Comparison of ENCODE assay signal across 27 mouse cellular contexts in genomic region chr5:148428846-148429245, GRCm38 (mm10). TPM values are rescaled to one million over a fixed set of nuclear protein-coding genes. Genes with fewer than 3 reads are reported as not detected.
DNase-seq lines count a peak whose midpoint lies in the region; ATAC-seq and TF ChIP-seq lines count a peak whose summit lies in the region.
"Had no signal": no experiment of that assay in that cellular context is flagged by ENCODE, and none has a peak within 500 bp of the region (broad histone marks: within the 10 kb centered on the region; RNA-seq: fewer than 3 reads in every experiment).

No protein-coding gene starts in this region.

- H3K9me3 ChIP-seq in midbrain, embryonic 16.5 days (replicated peaks; ENCODE audit: control insufficient read depth, low read length, poor library complexity, severe bottlenecking): no peaks in the 10 kb centered on the region; the same call in 1 of the 2 replicates
- H3K9me3 ChIP-seq: embryonic facial prominence, embryonic 12.5 days; forebrain, embryonic 13.5 days; hindbrain, embryonic 13.5 days; intestine, embryonic 15.5 days; limb, embryonic 10.5 days; liver, embryonic 15.5 days; lung, embryonic 15.5 days; midbrain, embryonic 10.5 days; stomach, embryonic 15.5 days had no signal

- peak; percentile 39 to 52 for DNase-seq in B cell, adult 2 months
- DNase-seq in CD4-positive, CD25-positive, alpha-beta regulatory T cell, adult 2 months (ENCODE audit: low read depth, low spot score): peak; percentile 32
- peak; percentile 28 for DNase-seq in naive thymus-derived CD4-positive, alpha-beta T cell, adult 2 months (ENCODE audit: low read depth)
- DNase-seq in cerebellum, adult 2 months: no peak
- DNase-seq in urinary bladder, postnatal 36 days (ENCODE audit: low spot score in 2 of 2): no peak
- DNase-seq: adrenal gland, postnatal 36 days; cerebellum, adult 11-12 months; cerebellum, postnatal 14 days; gastrocnemius, adult 2 months; heart, postnatal 14 days; kidney, postnatal 25 days; liver; lung, postnatal 4 days; right cerebral cortex, postnatal 25 days had no signal

- H3K9ac ChIP-seq in midbrain, embryonic 16.5 days (ENCODE audit: low read depth, low read length): no peak overlapping the region
- H3K9ac ChIP-seq: embryonic facial prominence, embryonic 12.5 days; forebrain, embryonic 13.5 days; heart, embryonic 13.5 days; hindbrain, embryonic 13.5 days; intestine, embryonic 15.5 days; liver, embryonic 15.5 days; lung, embryonic 15.5 days; stomach, embryonic 15.5 days had no signal

- H3K27ac ChIP-seq in cerebellum, adult 2 months (ENCODE audit: insufficient read depth, low read length): no peak overlapping the region
- H3K27ac ChIP-seq in midbrain, embryonic 16.5 days (ENCODE audit: low read length): no peak overlapping the region
- H3K27ac ChIP-seq: embryonic facial prominence, embryonic 12.5 days; forebrain, embryonic 13.5 days; gastrocnemius, adult 2 months; heart, embryonic 13.5 days; hindbrain, embryonic 13.5 days; intestine, embryonic 15.5 days; layer of hippocampus, adult 2 months; limb, embryonic 10.5 days; liver, embryonic 15.5 days; lung, embryonic 15.5 days; midbrain, embryonic 10.5 days; stomach, embryonic 15.5 days had no signal

- ATAC-seq in granulocyte monocyte progenitor cell, adult 5-6 weeks (replicated peaks; ENCODE audit: poor library complexity, severe bottlenecking): peak; percentile 74
- no peak for ATAC-seq in midbrain, embryonic 16.5 days
- ATAC-seq: forebrain, embryonic 13.5 days; intestine, embryonic 15.5 days had no signal

- H3K4me1 ChIP-seq in cerebellum, adult 2 months (ENCODE audit: control insufficient read depth, insufficient read depth, low read length): no peaks in the 10 kb centered on the region
- no peaks in the 10 kb centered on the region for H3K4me1 ChIP-seq in midbrain, embryonic 16.5 days (ENCODE audit: control insufficient read depth, insufficient read depth, low read length)
- H3K4me1 ChIP-seq: embryonic facial prominence, embryonic 12.5 days; forebrain, embryonic 13.5 days; heart, embryonic 13.5 days; hindbrain, embryonic 13.5 days; intestine, embryonic 15.5 days; limb, embryonic 10.5 days; liver, embryonic 15.5 days; lung, embryonic 15.5 days; midbrain, embryonic 10.5 days; stomach, embryonic 15.5 days had no signal

- no peak overlapping the region for H3K4me3 ChIP-seq in cerebellum, adult 2 months (replicated peaks; ENCODE audit: insufficient read depth, low read depth, low read length)
- H3K4me3 ChIP-seq in midbrain, embryonic 16.5 days (ENCODE audit: low read depth, low read length): no peak overlapping the region
- H3K4me3 ChIP-seq: embryonic facial prominence, embryonic 12.5 days; forebrain, embryonic 13.5 days; gastrocnemius, adult 2 months; heart, embryonic 13.5 days; hindbrain, embryonic 13.5 days; intestine, embryonic 15.5 days; layer of hippocampus, adult 2 months; limb, embryonic 10.5 days; liver, embryonic 15.5 days; lung, embryonic 15.5 days; midbrain, embryonic 10.5 days; stomach, embryonic 15.5 days had no signal

- H3K36me3 ChIP-seq in midbrain, embryonic 16.5 days (ENCODE audit: control insufficient read depth, insufficient read depth, low read length): no peaks in the 10 kb centered on the region
- H3K36me3 ChIP-seq: embryonic facial prominence, embryonic 12.5 days; heart, embryonic 13.5 days; hindbrain, embryonic 13.5 days; intestine, embryonic 15.5 days; limb, embryonic 10.5 days; liver, embryonic 15.5 days; lung, embryonic 15.5 days; midbrain, embryonic 10.5 days; stomach, embryonic 15.5 days had no signal

- H3K27me3 ChIP-seq in cerebellum, adult 2 months (ENCODE audit: control insufficient read depth, insufficient read depth, low read length): no peaks in the 10 kb centered on the region
- H3K27me3 ChIP-seq in midbrain, embryonic 16.5 days (ENCODE audit: control insufficient read depth, insufficient read depth, low read depth, low read length): no peaks in the 10 kb centered on the region
- H3K27me3 ChIP-seq: embryonic facial prominence, embryonic 12.5 days; forebrain, embryonic 13.5 days; heart, embryonic 13.5 days; hindbrain, embryonic 13.5 days; intestine, embryonic 15.5 days; liver, embryonic 15.5 days; lung, embryonic 15.5 days; stomach, embryonic 15.5 days had no signal

- no peak for TF ChIP-seq POLR2A in cerebellum, adult 2 months (IDR thresholded peaks at IDR 0.05; ENCODE audit: borderline replicate concordance, insufficient read depth, low read length)

- no peak for TF ChIP-seq CTCF in cerebellum, adult 2 months (IDR thresholded peaks at IDR 0.05; ENCODE audit: borderline replicate concordance, insufficient read depth, low read depth, low read length)

- WGBS in cerebellum, adult 2 months: 86% methylated on average over 4 of the region's 4 CpGs
- 91% methylated on average over 4 of the region's 4 CpGs for WGBS in midbrain, embryonic 16.5 days

- no peak overlapping the region for H3K4me2 ChIP-seq in midbrain, embryonic 16.5 days (ENCODE audit: low read length)
- H3K4me2 ChIP-seq: embryonic facial prominence, embryonic 12.5 days; forebrain, embryonic 13.5 days; heart, embryonic 13.5 days; hindbrain, embryonic 13.5 days; intestine, embryonic 15.5 days; liver, embryonic 15.5 days; lung, embryonic 15.5 days; stomach, embryonic 15.5 days had no signal

RNA-seq across cellular contexts. Expression of gene Slc7a1, which starts 29.1 kb away (rescaled TPM):
- 25.1 and 39.0 TPM in 2 replicates for total RNA-seq in granulocyte monocyte progenitor cell, adult 5-6 weeks (2014; fragmentation: Nextera tagmentation)
- 20.8 and 23.1 TPM in 2 replicates for total RNA-seq in granulocyte monocyte progenitor cell, adult 5-6 weeks (2017)
- 10.5 and 10.7 TPM in 2 replicates for polyA plus RNA-seq in cerebellum, adult 2 months (2012; rRNA removed)
- 40.5 and 46.1 TPM in 2 replicates for polyA plus RNA-seq in midbrain, embryonic 16.5 days (2015; fragmentation: Nextera tagmentation; extraction: Ambion mirVana)

Comparison
In these comparisons a context has a peak if more than half of its experiments do, and no peak if none do; other contexts are left out.
1. DNase-seq: peak in B cell, adult 2 months (2 of 2), CD4-positive, CD25-positive, alpha-beta regulatory T cell, adult 2 months (single experiment) and naive thymus-derived CD4-positive, alpha-beta T cell, adult 2 months (single experiment); none in cerebellum, adult 2 months (0 of 2) and urinary bladder, postnatal 36 days (0 of 2).